Mouse (Mus musculus): Measurements from ENCODE around the gene Gpc3. TPM values are rescaled to one million over a fixed set of nuclear protein-coding genes. Genes with fewer than 3 reads are reported as not detected.

The Gpc3 gene
- 139 and 182 TPM in 2 replicates for polyA plus RNA-seq (2015; fragmentation: Nextera tagmentation; extraction: Ambion mirVana)

GRCm38 (mm10) chrX:52613328-52614030 lies at the start of gene Gpc3:
Gpc3 (minus strand) TSS chrX:52613950.

MicroRNA genes within 50 kb of the gene (microRNA counts, 519-probe panel; counts per million panel counts)
- 88.3 counts per million for microRNA mmu-miR-717

Other genes starting within 250 kb of the Gpc3 start
- 0.07 and 0.11 TPM in 2 replicates for gene Ccdc160, start 177.2 kb upstream of the Gpc3 start, polyA plus RNA-seq (2015; fragmentation: Nextera tagmentation; extraction: Ambion mirVana)